Mouse (Mus musculus) ES-E14 (cell line): ENCODE results near the gene Socs3.

ENCODE experiments used
- CHD2 ChIP-seq: IDR thresholded peaks from 2 replicates; pipeline ENCODE4 v1.6.1; 2014; ENCODE audit warnings: mild to moderate bottlenecking, low read depth, low read length, inconsistent platforms
- HCFC1 ChIP-seq: IDR thresholded peaks from 2 replicates; pipeline ENCODE4 v1.6.1; 2012; ENCODE audit warnings: low read length, inconsistent platforms, borderline replicate concordance; ENCODE audit not compliant: insufficient read depth

DNA sequence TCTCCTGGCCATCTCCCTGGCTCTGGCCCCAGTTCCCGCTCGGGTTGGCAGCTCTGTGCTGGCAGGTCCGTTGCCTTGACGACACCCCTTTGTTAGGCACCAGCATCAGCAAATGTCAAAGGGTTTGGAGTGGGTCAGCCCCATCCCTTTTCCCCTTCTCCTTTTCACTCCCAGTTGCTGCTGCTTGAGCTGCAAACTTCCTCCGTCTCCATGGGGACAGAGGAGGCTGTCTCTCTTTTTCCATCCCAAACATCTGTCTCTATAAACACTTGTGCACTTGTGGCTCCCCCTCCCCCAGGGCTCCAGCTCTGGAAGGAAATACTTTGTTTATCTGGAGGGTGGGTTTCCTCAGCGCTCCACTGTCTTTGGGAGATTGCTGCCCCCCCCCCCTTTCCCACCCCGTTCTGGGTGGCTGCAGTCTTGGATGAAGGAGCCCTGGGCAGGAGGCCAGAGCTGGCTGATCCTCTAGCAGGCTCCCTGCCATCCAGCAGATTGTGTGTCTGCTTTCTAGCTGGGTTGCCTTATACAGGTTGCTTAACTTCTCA, 30.0 kb downstream of the Socs3 start:
- no peak for TF ChIP-seq HCFC1
- no peak for TF ChIP-seq CHD2
